Mouse (Mus musculus): Measurements from ENCODE around the gene Clca4a.
"Not testable (repeated sequence)": the region's sequence is repeated elsewhere in the genome, so short reads cannot be mapped to it uniquely, and the experiment has no call there.

Gene Clca4a

DNA sequence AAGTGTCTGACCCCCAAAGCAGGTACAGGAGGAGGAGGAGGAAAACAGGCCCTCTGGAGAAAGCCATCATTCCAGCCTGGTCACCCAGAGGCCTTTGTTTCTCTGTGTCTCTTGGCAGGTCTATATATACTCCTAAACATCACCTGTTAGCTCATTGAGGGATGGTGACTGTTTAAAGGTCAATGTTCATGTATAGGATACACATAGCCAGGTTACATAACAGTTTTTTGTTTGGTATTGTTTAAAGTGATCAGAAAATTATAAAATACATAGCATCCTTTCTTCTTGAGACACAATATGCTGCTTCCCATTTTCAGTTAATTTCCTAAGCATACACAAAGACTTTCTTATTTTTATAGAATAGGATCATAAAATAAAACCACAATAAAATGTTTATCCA lies at the start of gene Clca4a:
Gene Clca4a, minus strand, starts transcription at position 101 of the 400 bp plus-strand sequence.
- DNase-seq, result no peak

DNA sequence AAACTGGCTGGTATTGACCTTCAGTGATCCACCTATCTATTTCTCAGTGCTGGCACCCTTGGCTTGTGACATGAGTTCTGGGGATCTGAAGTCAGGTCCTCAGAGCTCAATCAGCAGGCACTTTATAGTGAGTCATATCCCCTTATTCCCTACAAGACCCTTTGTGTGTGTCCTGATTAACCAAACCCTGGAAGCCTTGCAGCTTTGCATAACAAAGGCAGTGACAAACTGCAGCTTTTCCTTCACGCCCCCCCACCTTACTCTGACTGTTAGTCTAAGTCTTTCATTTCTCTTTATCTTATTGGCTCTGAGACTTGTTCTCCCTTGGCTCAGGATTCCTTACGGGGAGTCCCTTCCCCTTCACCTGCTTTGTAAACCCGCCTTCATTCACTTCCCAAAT lies 43.0 kb upstream of the Clca4a start:
- no peak for DNase-seq

DNA sequence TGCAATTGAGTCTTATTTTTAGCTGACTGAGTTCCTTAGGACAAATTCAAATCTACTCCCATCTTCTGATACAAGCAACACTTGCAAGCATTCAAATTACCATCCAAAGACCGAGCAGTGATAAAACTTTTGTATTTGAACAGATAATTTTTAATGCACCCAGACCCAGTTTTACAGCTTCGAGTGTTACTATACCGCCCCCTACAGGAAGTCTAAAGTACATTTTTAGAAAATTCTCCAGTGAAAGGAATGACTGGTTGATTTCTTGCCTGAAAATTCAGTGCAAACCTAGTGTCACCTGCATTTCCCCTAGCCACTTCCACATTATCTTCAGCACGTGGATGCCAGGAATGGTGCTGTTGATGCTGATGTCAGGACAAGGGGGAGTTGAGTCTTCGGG lies 29.6 kb upstream of the Clca4a start:
- DNase-seq, result no peak

DNA sequence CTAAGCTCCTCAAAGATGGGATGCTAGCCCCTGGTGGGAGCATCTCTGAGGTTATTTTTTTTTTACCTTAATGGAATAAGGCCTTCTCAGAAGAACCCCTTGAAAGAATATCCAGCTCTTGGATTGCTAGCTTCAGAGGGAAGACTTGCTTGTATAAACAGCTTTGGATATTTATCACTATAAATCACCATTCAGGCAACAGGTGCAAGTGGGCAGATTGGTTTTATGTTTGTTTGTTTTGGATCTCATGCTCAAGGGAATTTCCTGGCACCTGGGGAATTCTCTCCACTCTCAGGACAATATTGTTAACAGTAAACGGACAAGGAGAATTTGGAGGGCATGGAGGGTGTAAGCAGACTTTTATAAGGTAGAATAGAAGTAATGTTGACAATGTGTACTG lies 26.1 kb upstream of the Clca4a start:
- DNase-seq, result no peak

DNA sequence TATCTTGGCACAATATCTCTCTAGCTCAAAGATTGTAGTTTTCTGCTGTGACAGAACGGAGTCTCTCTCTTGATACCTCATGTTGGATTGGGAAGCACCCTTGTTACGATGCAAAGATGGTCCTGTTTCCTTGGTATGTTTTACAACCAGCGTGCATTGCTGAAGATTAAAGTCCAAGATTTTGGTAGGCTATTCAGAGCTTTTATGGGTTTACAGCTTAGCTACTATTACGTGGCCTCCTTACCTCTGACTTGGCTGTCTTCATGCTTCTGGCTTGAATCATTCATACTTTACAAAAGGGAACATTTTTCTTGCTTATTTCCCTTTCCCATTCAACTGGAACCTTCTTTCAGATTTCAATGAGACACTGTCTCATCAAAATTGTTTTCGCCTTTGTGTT lies 18.2 kb upstream of the Clca4a start:
- no peak for DNase-seq

DNA sequence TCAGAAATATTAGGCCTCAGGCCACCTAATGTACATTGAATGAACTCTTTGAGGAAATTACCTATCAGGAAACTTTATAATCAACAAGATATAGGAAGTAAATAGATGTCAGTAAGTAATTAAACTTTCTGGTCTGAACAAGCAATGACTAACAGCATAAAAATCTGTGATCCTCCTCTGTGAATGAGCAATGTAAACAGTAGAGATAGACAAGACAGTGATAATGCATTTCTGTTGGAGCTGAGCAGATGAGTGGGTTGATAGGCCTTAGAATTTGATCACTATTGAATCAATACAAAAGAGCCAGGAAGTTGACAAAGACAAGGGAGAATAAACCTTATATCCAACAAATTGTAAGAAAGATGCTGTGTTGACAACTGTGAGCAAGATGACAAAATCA lies 17.8 kb upstream of the Clca4a start:
- DNase-seq, result no peak

DNA sequence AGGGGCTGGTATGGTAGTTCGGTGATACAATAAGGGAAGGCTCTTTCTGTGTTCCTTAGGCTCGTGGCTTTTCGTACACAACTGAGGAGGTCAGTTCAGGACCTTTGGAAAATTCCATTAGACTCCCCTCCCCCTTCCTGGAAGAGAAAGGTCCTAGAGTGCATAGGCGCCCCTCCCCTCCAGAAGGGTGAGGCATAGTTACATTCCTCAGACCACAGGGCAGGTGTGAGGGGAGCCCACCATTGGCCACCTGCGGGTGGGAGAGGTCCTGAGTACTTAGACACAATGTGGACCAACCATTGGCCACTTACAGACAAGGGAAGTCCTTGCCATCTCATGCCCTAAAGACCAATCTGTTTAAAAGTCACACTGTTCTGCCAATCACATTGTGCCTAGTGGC lies 11.0 kb upstream of the Clca4a start:
- no peak for DNase-seq

DNA sequence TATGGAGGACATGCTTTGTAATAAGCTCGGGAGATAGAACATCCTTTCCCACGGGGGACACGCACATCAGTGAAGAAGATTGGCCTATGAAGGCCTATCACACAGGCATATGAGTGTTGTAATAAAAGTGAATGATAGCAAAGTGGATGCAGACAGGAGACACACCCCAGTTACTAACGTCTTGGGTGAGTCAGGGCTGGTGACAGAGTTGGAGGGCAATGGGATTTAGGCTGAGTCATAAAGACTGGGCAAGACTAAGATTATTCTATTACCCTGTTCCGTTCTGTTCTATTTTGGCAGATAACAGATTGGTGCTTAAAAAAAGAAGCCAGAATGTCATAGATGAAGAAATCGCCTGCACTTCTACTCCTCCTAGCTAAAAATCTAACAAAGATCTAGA lies 5.7 kb upstream of the Clca4a start:
- no peak for DNase-seq

DNA sequence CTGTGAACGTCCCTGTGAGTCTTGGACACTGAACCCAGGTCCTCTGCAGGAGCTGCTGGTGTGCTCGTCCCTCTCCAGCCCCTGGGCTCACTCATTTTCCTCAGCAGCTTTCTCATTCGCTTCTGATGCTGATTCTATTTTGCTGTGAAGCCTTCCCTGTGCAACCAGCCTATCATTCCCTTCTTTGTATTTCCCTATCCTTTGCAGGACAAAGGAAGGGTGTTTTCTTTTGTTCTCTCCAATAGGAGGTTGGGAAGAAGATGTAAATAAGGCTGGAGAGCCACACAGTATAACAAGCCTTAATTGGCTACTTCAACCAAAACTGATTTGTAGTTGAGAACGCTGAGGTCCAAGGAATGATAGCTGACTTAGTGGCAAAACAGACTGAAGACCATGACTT lies 2.8 kb upstream of the Clca4a start:
- no peak for DNase-seq

DNA sequence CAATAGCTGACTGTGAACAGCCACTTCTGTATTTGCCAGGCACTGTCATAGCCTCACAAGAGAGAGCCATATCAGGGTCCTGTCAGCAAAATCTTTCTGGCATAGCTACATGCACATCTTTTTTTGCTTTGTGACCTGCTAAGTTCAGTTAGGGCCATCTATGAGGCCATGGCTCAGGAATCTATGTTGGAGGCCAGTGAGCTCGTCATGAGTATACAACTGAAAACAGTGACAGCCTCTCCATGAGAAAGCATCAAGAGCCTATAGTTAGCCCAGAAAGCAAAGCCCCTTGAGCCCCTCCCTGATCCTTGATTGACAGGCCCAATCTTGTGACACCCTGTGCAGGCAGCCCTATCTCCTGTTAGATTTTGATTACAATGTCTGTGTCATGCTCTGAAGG lies 1.2 kb upstream of the Clca4a start:
- no peak for DNase-seq

DNA sequence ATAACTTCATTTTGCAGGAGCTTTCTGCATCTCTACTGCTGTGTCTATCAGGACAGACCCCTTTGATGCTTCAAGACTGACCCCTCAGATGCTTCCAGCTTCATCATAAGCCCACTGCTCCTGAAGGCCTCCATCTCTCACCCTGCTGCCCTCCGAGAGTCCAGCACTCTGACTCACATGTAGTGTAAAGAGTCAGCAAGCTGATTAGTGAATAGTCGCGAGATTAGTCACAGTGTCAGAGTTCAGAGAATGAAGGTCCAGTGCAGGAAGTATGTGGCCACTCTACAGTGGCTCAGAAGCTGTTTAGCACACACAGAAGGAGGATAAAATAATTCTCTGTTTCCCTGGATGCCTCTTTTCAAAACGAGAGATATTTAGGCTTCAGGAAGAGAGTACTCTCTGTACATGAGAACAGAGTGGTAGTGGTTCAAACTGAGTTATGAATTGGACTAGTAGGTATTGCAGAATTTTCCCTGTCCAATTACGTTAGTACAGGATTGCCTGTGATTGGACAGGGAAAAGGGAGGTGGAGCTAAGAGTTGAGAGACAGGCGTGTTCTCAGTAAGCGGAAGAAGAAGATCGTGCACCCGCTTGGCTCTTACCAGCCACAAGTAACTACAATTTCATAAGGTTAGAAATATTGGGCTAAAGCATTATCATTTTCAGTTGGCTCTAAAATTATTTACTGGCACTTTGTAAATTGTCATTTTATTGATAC lies 3.1 kb downstream of the Clca4a start:
- DNase-seq, result no peak

DNA sequence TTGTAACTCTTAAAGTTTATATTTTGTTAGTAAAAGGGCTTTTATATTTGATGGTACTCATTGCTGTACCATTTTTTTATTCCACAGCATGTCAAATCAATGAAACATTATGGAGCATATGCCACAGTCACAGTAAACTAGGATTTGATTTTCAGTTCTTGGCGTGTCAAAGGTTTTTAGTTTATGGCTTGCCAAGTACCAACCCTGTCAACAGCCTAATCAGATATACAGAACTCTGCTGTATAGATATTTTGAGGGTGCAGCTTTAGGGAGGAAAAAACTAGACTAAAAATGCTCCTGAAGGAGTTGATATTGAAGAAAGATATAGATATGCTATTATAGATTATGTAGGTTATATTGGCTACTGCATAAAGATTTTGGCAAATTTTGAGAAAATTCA lies 5.1 kb downstream of the Clca4a start:
- DNase-seq, result no peak

DNA sequence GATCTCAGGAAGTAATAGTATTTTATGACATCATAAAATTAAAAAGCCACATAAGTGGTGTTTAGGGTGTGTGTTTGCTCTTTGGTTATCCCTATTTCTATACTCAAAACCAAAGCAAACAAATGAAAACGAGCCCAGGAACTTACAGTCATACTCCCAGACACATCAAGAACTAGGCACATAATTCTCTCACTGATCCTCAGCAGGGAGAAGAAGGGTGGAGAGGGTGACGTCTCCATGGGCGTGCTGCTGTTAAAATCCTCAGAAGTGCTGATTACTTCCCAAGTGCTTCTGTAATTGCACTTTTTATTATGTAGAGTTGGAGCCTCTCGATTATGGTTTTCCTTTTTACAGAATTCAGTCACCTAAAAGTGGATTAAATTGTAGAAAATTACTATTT lies 8.8 kb downstream of the Clca4a start:
- no peak for DNase-seq

DNA sequence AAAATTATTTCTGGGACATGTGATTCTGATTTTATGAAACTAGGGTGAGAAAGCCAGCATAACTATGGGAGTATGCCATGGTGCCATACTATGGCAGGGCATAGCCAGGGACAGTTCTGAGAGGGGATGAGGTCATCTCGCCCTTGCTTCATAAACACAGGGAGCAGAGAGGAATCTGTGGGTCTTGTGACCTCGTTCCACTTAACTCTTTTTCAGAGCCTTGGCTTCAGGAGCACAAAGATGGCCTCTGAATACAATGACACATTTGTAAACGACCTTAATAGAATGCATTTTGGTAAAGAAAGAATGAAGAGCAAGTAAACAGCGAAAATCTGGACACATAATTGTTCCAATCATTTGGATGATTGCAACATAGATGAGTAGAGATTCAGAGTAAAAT lies 24.0 kb downstream of the Clca4a start:
- no peak for DNase-seq

DNA sequence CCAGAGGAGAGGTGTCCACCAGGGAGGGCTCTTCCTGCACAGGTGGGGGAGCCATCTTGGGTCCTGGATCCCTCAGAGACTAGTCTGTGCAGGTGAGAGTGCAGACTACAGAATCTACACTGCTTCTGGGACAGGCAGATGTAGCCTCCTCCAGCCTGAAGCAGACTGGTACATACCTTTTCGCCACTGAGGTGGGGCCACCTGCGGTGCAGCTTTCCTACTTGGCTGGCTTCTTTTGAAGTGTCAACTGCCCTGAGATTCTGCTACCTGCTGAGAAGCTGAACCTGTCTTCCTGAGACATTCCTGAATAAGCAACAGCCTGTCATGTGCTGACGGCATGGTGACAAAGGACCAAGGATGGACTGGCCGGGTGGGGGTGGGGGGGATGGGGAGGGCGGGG lies 27.5 kb downstream of the Clca4a start:
- not testable (repeated sequence) for DNase-seq

DNA sequence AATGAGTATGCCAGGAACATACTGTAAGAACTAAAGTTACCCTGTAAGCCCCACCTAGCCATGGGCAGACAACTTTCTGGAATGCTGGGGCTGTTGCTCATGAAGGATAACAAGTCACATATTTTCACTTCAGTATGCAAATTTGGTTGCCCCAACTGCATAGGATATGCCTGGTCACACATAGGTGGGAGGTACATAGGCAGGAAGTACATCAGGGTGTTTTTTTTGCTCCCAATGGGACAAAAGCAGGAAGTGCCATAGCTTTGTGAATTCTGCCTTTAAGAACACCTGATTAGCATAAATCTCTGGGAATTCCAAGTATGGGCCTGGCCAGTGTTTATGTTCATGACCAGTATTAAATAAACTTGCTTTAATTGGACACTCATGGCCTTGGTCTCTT lies 41.2 kb downstream of the Clca4a start:
- not testable (repeated sequence) for DNase-seq

DNA sequence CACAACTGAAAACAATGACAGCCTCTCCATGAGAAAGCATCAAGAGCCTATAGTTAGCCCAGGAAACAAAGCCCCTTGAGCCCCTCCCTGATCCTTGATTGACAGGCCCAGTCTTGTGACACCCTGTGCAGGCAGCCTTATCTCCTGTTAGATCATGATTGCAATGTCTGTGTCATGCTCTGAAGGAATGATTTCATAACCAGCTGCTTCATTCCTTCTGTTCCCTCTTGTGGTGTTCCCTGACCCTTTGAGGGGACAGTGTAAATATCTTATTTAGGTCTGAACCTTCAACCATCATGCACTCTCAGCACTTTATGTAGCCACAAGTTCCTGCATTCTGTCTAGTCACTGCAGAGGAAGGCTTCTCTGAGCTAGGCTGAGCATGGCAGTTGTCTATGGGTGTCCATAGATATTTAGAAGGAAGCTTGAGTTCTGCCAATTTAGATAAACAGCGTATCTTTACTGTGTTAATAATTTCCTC lies 41.8 kb downstream of the Clca4a start:
- DNase-seq, result no peak

DNA sequence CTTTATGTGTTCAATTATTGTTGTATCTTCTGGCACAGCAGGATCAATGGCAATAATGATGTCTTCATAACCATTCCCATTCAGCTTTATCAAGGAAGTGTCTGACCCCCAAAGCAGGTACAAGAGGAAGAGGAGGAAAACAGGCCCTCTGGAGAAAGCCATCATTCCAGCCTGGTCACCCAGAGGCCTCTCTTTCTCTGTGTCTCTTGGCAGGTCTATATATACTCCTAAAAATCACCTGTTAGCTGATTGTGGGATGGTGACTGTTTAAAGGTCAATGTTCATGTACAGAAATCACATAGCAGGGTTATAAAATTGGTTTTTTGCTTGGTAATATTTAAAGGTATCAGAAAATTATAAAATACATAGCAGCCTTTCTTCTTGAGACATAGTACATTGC lies 42.5 kb downstream of the Clca4a start, which contains the start of gene Clca4b:
Gene Clca4b, minus strand, starts transcription at position 195 of the 400 bp plus-strand sequence.
- no peak for DNase-seq

DNA sequence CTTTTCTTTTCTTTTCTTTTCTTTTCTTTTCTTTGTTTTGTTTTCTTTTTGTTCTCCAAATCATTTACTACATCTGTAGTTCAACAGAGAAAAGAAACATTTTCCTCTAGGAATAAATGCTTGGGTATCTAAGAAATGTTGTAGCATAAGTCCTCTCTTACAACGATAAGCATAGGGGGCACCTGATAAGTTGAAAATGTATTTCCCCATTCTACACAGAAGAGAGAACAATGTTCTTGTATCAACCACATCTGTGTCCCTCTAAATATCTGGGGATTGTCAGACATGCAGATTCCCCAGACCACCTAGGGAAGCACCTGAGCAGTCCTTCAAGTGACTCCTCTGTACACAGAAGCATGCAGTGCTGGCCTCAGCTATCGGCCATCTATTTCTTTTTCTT lies 60.8 kb downstream of the Clca4a start:
- no peak for DNase-seq
